Mouse (Mus musculus) megakaryocyte progenitor cell, adult 5-6 weeks (primary cell): ENCODE data around the gene Ski. TPM values are rescaled to one million over a fixed set of nuclear protein-coding genes. Genes with fewer than 3 reads are reported as not detected.

Source experiments
- ATAC-seq: replicated peaks from 2 replicates; pipeline ENCODE4 v1.8.0; 2016; ENCODE audit warnings: mild to moderate bottlenecking, moderate TSS enrichment, inconsistent platforms; ENCODE audit not compliant: poor library complexity
- total RNA-seq, 2 experiments: library from RNA; stranded (forward) in 1 of 2; stranded (reverse) in 1 of 2; fragments of 157-497, 149-512 nt in 1 of 2; fragments of 200-1000 nt in 1 of 2; gene quantifications; 2 replicates each; pipeline versions ENCODE4 v1.2.3 to v1.2.4; 2015 to 2017

Ski gene
- total RNA-seq, 2 experiments from 2014 or later: 5.7 to 16.9 TPM

DNA sequence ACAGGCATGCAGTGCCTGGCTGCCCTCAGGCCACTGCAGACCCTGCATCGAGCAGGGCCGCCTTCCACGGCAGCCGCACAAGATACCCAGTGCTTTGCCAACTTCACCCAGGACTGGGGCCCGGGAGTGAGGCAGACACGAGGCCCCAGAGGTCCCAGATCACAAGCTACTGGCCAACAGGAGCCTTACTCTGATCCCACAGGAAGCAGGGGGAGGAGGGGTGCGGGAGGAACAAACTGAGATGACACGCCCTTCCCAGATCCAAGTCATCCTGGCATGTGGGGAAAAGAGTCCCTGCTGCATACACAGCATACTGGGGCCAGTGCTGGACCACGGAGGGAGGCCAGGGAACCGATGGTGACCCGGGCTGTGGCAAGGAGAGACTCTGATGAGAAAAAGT lies 67.4 kb downstream of the Ski start:
- no peak for ATAC-seq

- ATAC-seq: no peak
Measured at GRCm38 (mm10) chr4:155153389-155154072, 68.9 kb downstream of the Ski start.

DNA sequence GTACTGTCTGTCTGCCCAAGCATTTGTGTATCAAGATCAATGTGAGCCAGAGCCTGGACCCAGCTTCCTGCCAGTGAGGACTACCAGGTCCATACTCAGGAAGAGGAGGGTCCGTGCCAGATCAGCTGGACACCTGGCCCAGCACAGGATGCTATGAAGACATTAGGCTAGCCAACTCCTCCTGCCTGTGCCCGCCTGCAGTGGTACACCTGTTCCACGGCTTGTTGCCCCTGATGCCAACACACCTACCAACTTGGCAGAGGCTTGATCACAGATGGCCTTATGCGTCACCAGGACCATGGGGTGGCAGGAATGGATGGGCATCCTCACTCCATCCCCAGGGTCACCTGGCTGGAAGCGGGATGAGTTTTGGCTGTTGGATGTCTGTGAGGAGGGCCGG lies 69.9 kb downstream of the Ski start:
- ATAC-seq: no peak

DNA sequence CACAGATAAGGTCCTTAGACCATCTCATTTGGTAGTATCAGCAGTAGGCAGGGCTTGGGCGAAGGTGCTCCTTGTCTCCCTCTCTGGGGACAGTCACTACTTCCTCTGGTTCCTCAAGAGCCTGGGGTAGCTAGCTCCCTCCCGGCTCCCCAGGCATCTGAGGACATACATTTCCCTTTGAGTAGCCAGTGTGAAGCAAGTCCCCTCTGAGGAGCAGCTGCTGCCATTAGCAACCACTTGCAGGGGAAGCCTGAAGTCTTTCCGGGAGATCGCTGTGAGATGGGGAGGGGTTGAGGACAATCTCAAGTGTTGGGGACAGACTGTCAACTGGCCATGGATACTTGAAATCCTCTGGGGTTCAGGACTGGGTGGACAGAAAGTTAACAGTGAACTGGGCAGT lies 70.5 kb downstream of the Ski start:
- ATAC-seq: peak; percentile 47

GRCm38 (mm10) chr4:155151221-155151788 lies 71.1 kb downstream of the Ski start:
- peak; percentile 38 for ATAC-seq

- ATAC-seq: peak; percentile 62
Measured at GRCm38 (mm10) chr4:155150276-155151113, 71.9 kb downstream of the Ski start.

- ATAC-seq: no peak
Measured at GRCm38 (mm10) chr4:155149941-155150275, 72.5 kb downstream of the Ski start.

- ATAC-seq: no peak
Measured at GRCm38 (mm10) chr4:155148910-155149698, 73.3 kb downstream of the Ski start.

DNA sequence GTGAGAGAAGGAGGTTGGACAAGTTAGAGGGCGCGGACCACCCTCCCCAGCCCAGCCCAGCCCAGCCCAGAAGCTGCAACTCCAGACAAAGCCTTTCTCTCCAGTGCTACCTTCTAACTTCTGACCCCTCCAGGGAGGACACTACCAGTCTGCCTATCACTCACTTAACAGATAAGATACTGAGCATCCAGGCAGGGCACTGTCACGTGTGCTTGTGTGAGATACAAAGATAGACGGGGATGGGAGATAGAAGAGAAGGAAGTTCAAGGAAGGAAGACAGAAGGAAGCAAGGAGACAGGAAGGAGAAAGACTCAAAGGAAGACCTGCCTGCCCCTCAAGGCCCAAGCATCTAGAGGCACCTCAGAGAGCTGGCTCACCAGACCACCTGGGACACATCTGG lies 73.9 kb downstream of the Ski start:
- ATAC-seq: no peak

GRCm38 (mm10) chr4:155146107-155146823 lies 76.1 kb downstream of the Ski start:
- no peak for ATAC-seq

DNA sequence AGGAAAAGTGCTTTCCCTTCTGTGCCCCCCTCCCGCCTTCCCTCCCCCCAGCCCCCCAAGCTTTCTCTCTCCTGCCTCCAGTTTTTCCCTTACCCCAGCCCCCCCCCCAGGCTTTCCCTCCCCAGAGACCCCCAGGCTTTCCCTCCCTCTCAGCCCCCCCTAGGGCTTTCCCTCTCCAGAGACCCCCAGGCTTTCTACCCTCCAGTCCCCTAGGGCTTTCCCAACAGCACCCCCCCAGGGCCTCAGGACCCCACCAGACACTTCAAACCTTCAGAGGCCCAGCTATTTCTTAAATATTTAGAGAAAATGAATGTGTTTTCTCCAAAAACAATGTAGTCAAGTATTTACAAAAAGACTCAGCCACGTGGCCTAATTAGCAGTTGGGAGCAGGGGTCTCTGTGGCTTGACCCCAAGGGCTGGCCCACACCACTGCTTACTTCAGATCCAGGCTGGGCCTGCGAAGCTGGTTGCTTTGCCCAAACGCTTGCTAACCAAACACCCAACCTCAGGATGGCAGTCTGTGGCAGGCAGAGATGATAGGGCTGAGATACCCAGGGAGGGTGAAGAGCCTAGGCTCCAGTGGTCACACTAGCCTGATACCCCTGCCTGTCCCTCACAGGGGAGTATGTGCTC lies 77.7 kb downstream of the Ski start:
- no peak for ATAC-seq

GRCm38 (mm10) chr4:155143871-155144502 lies 78.4 kb downstream of the Ski start:
- ATAC-seq: peak; percentile 68

- no peak for ATAC-seq
Measured at GRCm38 (mm10) chr4:155143411-155143810, 79.0 kb downstream of the Ski start.

- ATAC-seq: no peak
Measured at GRCm38 (mm10) chr4:155142836-155143235, 79.6 kb downstream of the Ski start.

- no peak for ATAC-seq
Measured at GRCm38 (mm10) chr4:155140795-155141265, 81.6 kb downstream of the Ski start.

DNA sequence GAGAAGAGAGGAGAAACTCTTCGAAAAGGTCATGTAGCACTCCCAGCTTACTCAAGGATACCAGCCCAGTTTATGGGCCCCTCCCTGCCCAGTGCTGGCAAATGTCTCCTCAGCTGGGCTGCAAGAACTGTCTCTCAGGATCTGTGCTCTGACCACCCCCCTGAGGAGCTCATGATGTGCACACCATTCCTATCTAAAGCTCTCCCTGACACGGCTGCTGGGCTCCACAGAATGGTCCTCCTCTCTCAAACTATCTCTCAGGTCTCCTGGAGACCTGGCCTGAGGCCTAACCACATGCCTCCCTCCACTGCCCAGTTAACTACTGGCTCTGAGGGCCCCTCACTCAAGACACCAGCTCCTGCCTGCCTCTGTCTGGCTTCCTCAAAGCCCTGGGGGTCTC lies 82.2 kb downstream of the Ski start:
- no peak for ATAC-seq

DNA sequence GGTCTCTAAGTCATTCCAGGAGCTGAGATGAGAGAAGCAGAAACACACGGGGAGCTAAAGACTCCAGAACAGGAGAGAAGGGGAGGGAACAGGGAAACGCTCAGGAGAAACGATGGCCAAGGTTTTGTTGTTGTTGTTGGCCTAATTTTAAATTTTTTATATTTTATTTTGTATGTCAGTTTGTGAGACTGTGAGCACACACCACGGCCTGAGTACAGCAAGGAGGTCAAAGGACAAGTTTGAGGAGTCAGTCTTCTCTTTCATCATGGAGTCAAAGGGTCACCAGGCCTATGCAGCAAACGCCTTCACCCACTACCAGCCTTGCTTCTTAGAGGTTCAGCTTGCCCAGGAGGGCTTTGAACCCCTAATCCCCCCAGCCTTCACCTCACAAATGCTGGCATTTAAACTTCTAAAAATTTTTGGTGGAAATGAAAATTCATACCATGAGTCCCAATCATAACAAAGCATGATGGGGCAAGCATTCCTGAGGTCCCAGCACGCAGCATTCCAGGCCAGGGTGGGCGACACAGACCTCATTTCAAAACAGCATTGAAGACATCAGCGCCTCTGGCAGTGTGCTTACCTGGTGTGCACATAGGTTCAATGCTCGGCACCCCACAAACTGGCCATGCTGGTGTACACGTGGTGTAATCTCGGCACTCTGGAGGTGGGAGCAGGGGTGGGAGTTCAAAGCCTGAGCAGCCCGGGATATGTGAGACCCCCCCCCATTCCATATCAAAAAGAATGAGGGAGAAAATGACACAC lies 82.9 kb downstream of the Ski start:
- no peak for ATAC-seq

DNA sequence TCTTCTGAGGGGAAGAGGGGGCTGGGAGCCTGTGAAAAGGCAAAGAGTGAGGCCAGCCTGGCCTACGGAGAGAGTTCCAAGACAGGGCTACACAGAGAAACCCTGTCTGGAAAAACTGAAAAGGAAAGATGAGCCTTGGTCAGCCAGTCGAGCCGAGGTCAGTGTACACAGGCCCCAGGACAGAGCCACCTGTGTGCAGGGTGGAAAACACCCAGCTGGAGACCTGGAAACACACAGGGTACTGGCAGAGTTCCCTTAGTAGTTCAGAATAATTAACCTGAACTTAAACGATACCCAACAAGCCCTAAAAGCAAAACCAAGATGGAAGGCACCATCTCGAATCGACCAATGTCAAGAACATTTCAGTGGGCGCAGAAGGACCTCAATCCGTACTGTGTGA lies 83.9 kb downstream of the Ski start:
- no peak for ATAC-seq

DNA sequence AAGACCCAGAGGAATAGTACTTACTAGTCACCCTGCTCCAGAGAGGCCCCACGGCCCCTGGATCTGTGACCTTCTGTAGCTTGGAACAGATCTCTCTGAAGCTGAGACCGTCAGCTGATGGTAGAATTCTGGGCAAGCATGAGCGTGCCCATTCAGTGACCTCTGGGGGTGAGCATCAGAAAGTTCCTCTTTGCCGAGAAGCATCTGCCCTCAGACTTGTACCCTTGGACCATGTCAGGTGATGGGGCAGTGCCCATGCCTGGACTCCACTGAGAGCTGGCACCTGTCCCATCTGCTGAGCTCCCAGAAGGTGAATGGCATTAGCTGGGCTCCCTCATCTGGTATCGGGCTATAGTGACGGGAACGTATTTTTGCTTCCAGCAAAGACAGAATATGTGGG lies 84.5 kb downstream of the Ski start:
- no peak for ATAC-seq
